Mouse (Mus musculus) kidney, embryonic 14.5 days (tissue): ENCODE data around the gene Fam129a. TPM values are rescaled to one million over a fixed set of nuclear protein-coding genes. Genes with fewer than 3 reads are reported as not detected.
A peak's percentile ranks its signal among the peaks of the same experiment; 100 is the strongest.

Experiments
- ATAC-seq: fragments of 200-750 bp; cut with Nextera tagmentation; 2 replicates; pipeline ENCODE4 v1.8.0; 2017; ENCODE audit warnings: moderate number of reproducible peaks, mild to moderate bottlenecking, moderate TSS enrichment, moderate library complexity; ENCODE audit not compliant: low FRiP score, low TSS enrichment
- H3K27ac ChIP-seq: fragments of 300-500 bp; sonication (generic); 2 replicates; pipeline ENCODE4 v1.5.1; 2014; ENCODE audit warnings: low read depth, mild to moderate bottlenecking, low read length, moderate library complexity, mixed read lengths
- H3K27me3 ChIP-seq: fragments of 300-500 bp; sonication (generic); 2 replicates; pipeline ENCODE4 v1.6.1; 2014; ENCODE audit warnings: mild to moderate bottlenecking, low read length; ENCODE audit not compliant: control insufficient read depth, insufficient read depth
- H3K36me3 ChIP-seq: fragments of 300-500 bp; sonication (generic); 2 replicates; pipeline ENCODE4 v1.6.1; 2014; ENCODE audit warnings: low read length, mixed read lengths; ENCODE audit not compliant: control insufficient read depth, insufficient read depth
- H3K4me1 ChIP-seq: fragments of 300-500 bp; sonication (generic); 2 replicates; pipeline ENCODE4 v1.6.1; 2014; ENCODE audit warnings: low read length, mixed read lengths; ENCODE audit not compliant: control insufficient read depth, insufficient read depth
- H3K4me2 ChIP-seq: fragments of 300-500 bp; sonication (generic); replicated peaks from 2 replicates; pipeline ENCODE4 v1.6.1; 2014; ENCODE audit warnings: low read depth, mild to moderate bottlenecking, low read length
- H3K4me3 ChIP-seq: fragments of 300-500 bp; sonication (generic); 2 replicates; pipeline ENCODE4 v1.5.1; 2014; ENCODE audit warnings: mild to moderate bottlenecking, low read length
- H3K9ac ChIP-seq: fragments of 300-500 bp; sonication (generic); 2 replicates; pipeline ENCODE4 v1.6.1; 2014; ENCODE audit warnings: low read depth, mild to moderate bottlenecking, low read length, moderate library complexity
- H3K9me3 ChIP-seq: fragments of 300-500 bp; sonication (generic); 2 replicates; pipeline ENCODE4 v1.6.1; 2016; ENCODE audit warnings: low read length; ENCODE audit not compliant: control insufficient read depth
- WGBS: fragments of 180-500 bp; shearing (Covaris S2); extraction: QIAGEN DNeasy Blood & Tissue Kit; methylation state at CpG from one replicate; pipeline ENCODE4 v1.1.7; 2014; 5-methylcytosine and 5-hydroxymethylcytosine counted together
- polyA plus RNA-seq: library from polyadenylated mRNA; unstranded; fragments of >200 nt; fragmentation: Nextera tagmentation; extraction: Ambion mirVana; gene quantifications from 2 replicates; pipeline ENCODE4 v1.2.1, GENCODE M21; 2014

The Fam129a gene
- polyA plus RNA-seq, 1 experiment from 2014 or later: 5.9 TPM

- Histone ChIP-seq H3K27ac (no peak overlapping the region), H3K36me3 (no peaks in the 10 kb centered on the region), H3K9me3 (peaks cover 5% of the 10 kb centered on the region), H3K4me1 (0 out of 2 replicates have a peak, but pooled peaks cover 6% of the 10 kb centered on the region), H3K4me3 (no peak overlapping the region), H3K27me3 (no peaks in the 10 kb centered on the region), H3K4me2 (no peak overlapping the region), H3K9ac (no peak overlapping the region)
- peak; percentile 70 for ATAC-seq
- 24% methylated on average over 7 of the region's 7 CpGs for WGBS
Observed at GRCm38 (mm10) chr1:151629591-151630250, 58.7 kb downstream of the Fam129a start.

- 0 out of 2 replicates have a peak, but pooled peaks cover 6% of the 10 kb centered on the region for H3K4me1 ChIP-seq
- no peak overlapping the region for H3K27ac ChIP-seq
- no peak overlapping the region for H3K9ac ChIP-seq
- H3K9me3 ChIP-seq: peaks cover 5% of the 10 kb centered on the region
- no peak for ATAC-seq
- no peaks in the 10 kb centered on the region for H3K36me3 ChIP-seq
- no peak overlapping the region for H3K4me3 ChIP-seq
- no peak overlapping the region for H3K4me2 ChIP-seq
- no peaks in the 10 kb centered on the region for H3K27me3 ChIP-seq
- 75% methylated on average over 2 of the region's 2 CpGs for WGBS
Observed at GRCm38 (mm10) chr1:151630251-151630628, 59.3 kb downstream of the Fam129a start.

GRCm38 (mm10) chr1:151631061-151631460 lies 60.1 kb downstream of the Fam129a start:
- Histone ChIP-seq H3K27me3 (no peaks in the 10 kb centered on the region), H3K27ac (no peak overlapping the region), H3K9me3 (peaks cover 5% of the 10 kb centered on the region), H3K4me2 (no peak overlapping the region), H3K4me1 (0 out of 2 replicates have a peak, but pooled peaks cover 6% of the 10 kb centered on the region), H3K36me3 (no peaks in the 10 kb centered on the region), H3K4me3 (no peak overlapping the region), H3K9ac (no peak overlapping the region)
- 46% methylated on average over 2 of the region's 2 CpGs for WGBS
- ATAC-seq: no peak

GRCm38 (mm10) chr1:151631703-151632294 lies 60.8 kb downstream of the Fam129a start:
- Histone ChIP-seq H3K9ac (no peak overlapping the region), H3K36me3 (no peaks in the 10 kb centered on the region), H3K4me3 (no peak overlapping the region), H3K9me3 (peaks cover 5% of the 10 kb centered on the region), H3K4me2 (no peak overlapping the region), H3K27ac (no peak overlapping the region), H3K4me1 (0 out of 2 replicates have a peak, but pooled peaks cover 6% of the 10 kb centered on the region), H3K27me3 (no peaks in the 10 kb centered on the region)
- peak; percentile 60 for ATAC-seq
- 57% methylated on average over 11 of the region's 11 CpGs for WGBS

- Histone ChIP-seq H3K9ac (no peak overlapping the region), H3K27me3 (no peaks in the 10 kb centered on the region), H3K4me3 (no peak overlapping the region), H3K4me1 (0 out of 2 replicates have a peak, but pooled peaks cover 6% of the 10 kb centered on the region), H3K27ac (no peak overlapping the region), H3K9me3 (peaks cover 5% of the 10 kb centered on the region), H3K36me3 (no peaks in the 10 kb centered on the region), H3K4me2 (no peak overlapping the region)
- 95% methylated on average over 7 of the region's 7 CpGs for whole genome bisulfite sequencing
- no peak for ATAC-seq
Observed at GRCm38 (mm10) chr1:151632567-151633356, 61.8 kb downstream of the Fam129a start.

GRCm38 (mm10) chr1:151636637-151637036 lies 65.7 kb downstream of the Fam129a start:
- H3K9ac ChIP-seq: no peak overlapping the region
- no peak overlapping the region for H3K27ac ChIP-seq
- no peak overlapping the region for H3K4me2 ChIP-seq
- ATAC-seq: no peak
- no peaks in the 10 kb centered on the region for H3K27me3 ChIP-seq
- no peak overlapping the region for H3K4me3 ChIP-seq
- WGBS: 86% methylated on average over 3 of the region's 3 CpGs
- H3K36me3 ChIP-seq: no peaks in the 10 kb centered on the region
- H3K9me3 ChIP-seq: peaks cover 10% of the 10 kb centered on the region
- no peaks in the 10 kb centered on the region for H3K4me1 ChIP-seq

- H3K9ac ChIP-seq: no peak overlapping the region
- no peak overlapping the region for H3K4me2 ChIP-seq
- no peaks in the 10 kb centered on the region for H3K36me3 ChIP-seq
- H3K9me3 ChIP-seq: peaks cover 9% of the 10 kb centered on the region
- WGBS: 86% methylated on average over 9 of the region's 9 CpGs
- no peaks in the 10 kb centered on the region for H3K27me3 ChIP-seq
- H3K4me3 ChIP-seq: no peak overlapping the region
- no peak overlapping the region for H3K27ac ChIP-seq
- no peak for ATAC-seq
- H3K4me1 ChIP-seq: no peaks in the 10 kb centered on the region
Observed at GRCm38 (mm10) chr1:151637351-151637922, 66.5 kb downstream of the Fam129a start.

- H3K27me3 ChIP-seq: no peaks in the 10 kb centered on the region
- WGBS: 83% methylated on average over 5 of the region's 5 CpGs
Observed at GRCm38 (mm10) chr1:151638357-151638756, 67.4 kb downstream of the Fam129a start.

More at GRCm38 (mm10) chr1:151638357-151638756, 67.4 kb downstream of the Fam129a start:
- H3K4me1 ChIP-seq: no peaks in the 10 kb centered on the region
- H3K9ac ChIP-seq: no peak overlapping the region
- no peak for ATAC-seq
- H3K4me3 ChIP-seq: no peak overlapping the region
- H3K36me3 ChIP-seq: no peaks in the 10 kb centered on the region
- H3K27ac ChIP-seq: no peak overlapping the region
- peaks cover 5% of the 10 kb centered on the region; the same call in 1 of the 2 replicates for H3K9me3 ChIP-seq
- H3K4me2 ChIP-seq: no peak overlapping the region
